Mouse (Mus musculus): Measurements from ENCODE around the gene Nol10. TPM values are rescaled to one million over a fixed set of nuclear protein-coding genes. Genes with fewer than 3 reads are reported as not detected.

Nol10 gene
- polyA plus RNA-seq, 1 experiment from 2014 or later = 22.2 TPM

DNA sequence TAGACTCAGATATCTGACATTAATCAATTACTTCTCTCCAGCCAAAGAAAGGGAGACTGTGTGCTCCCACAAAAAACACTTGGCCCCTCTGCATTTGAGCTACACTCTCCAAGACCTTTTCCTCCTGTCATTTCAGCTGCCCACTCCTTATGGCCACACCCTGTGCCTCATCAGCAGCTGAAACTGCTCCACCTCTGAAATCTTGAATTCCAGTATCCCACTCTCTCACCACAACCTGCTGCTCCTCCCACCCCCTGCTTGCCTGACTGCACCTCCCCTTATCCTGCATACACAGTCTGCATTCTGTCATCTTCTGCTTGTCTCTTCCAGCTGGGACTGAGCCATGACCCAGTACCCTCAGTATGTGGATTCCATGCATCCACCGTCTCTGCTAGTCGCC lies 9.9 kb upstream of the Nol10 start:
- H3K27me3 ChIP-seq = no peaks in the 10 kb centered on the region
- H3K4me3 ChIP-seq = no peak overlapping the region
- no peak overlapping the region for H3K27ac ChIP-seq (replicated peaks)
- no peaks in the 10 kb centered on the region for H3K4me1 ChIP-seq
- 80% methylated on average over 2 of the region's 2 CpGs for WGBS
- no peak overlapping the region for H3K9ac ChIP-seq (replicated peaks)
- no peak for ATAC-seq (replicated peaks)
- H3K4me2 ChIP-seq (replicated peaks) = no peak overlapping the region
- no peaks in the 10 kb centered on the region for H3K36me3 ChIP-seq
- H3K9me3 ChIP-seq = no peaks in the 10 kb centered on the region

DNA sequence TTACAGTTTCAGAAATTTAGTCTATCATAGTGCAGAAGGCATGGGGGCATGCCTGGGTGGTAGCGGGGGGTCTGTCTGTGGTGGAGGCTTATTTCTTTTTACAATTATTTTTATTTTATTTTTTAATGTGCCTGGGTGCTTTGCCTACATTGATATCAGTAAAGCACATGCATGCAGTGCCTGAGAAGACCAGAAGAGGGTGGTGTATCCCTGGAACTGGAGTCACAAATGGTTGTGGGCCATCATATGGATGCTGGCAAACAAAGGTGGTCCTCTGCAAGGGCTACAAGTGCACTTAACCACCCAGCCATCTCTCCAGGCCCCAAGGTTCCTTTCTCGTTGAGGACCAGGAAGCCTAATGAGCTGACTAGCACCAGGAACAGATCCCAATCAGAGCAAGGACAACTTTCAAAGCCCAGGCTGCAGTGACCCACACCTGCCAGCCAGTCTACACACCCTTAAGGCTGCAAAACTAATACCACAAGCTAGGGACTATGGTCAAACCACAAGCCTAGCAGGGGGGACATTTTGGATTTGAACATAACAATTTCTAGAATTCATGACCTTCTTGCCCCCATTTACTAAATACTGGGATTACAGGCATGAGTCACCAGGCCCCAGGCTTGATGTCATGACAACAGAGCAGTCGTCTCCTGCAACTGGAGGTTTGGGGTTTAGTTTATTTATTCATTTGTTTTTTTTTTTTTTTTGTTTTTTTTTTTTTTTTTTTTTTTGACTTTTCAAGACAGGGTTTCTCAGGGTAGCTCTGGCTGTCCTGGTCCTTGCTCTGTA lies 8.9 kb upstream of the Nol10 start:
- H3K9me3 ChIP-seq = no peaks in the 10 kb centered on the region
- no peaks in the 10 kb centered on the region for H3K27me3 ChIP-seq
- WGBS = 69% methylated on average over 3 of the region's 3 CpGs

DNA sequence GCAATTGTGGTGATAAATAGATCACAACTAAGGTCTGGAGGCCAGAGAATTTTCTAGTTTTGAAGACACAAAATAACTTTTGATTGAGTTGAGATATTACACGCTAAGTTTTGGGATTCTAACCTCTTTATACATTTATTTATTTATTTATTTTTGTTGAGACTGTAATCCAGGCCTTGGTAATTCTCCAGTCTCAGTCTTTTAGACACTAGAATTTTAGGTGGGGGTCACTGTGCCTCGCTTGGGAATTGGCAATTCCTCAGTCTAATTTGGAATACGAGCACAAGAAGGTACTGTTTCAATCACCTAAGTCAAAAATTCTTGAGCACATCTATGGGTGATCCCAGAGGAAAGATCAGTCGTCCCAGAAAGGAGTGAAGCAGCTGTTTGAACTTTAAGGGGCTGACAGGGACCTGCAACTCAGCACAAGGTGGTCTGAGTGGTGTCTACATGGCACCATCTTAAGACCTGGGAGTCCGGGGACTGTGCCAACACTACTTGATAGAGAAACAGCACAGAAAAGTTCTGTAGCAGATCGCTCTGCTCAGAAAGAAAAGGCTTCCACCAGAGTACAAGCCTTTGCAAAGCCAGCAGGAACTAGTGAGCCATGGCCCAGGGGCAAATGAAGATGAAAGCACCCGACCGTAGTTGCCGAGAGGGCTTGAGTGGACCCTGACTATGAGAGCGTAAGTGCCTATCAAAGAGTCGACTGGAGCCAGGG lies 771 bp upstream of the Nol10 start:
- Histone ChIP-seq H3K9ac (replicated peaks) (peak overlapping the region; percentile 69), H3K4me2 (replicated peaks) (peak overlapping the region; percentile 82), H3K4me3 (peak overlapping the region; percentile 88), H3K27ac (replicated peaks) (peak overlapping the region; percentile 56; the same call in 1 of the 2 replicates), H3K27me3 (no peaks in the 10 kb centered on the region), H3K4me1 (peaks cover 16% of the 10 kb centered on the region), H3K9me3 (no peaks in the 10 kb centered on the region), H3K36me3 (peaks cover 18% of the 10 kb centered on the region; the same call in 1 of the 2 replicates)
- ATAC-seq (replicated peaks) = peak; percentile 59
- WGBS = 35% methylated on average over 11 of the region's 11 CpGs

More for the DNA sequence above, 8.9 kb upstream of the Nol10 start:
- no peak for ATAC-seq (replicated peaks)
- H3K36me3 ChIP-seq = no peaks in the 10 kb centered on the region
- no peak overlapping the region for H3K4me3 ChIP-seq
- no peak overlapping the region for H3K9ac ChIP-seq (replicated peaks)
- H3K27ac ChIP-seq (replicated peaks) = no peak overlapping the region
- H3K4me1 ChIP-seq = no peaks in the 10 kb centered on the region
- no peak overlapping the region for H3K4me2 ChIP-seq (replicated peaks)

DNA sequence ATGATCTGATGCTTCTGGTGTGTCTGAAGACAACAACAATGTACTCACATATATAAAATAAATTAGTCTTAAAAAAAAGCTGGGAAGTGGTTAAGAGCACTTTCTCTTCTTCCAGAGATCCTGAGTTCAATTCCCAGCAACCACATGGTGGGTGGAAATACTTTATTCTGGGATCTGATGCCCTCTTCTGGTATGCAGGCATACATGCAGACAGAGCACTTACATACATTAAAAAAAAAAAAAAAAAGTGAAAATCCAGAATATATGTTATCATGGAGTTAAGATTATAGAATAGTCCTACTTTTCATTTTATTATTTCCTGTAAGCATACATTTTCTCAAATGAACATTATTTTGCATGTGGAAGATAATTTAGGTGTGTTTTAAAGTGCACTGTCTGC lies 1.8 kb downstream of the Nol10 start:
- Histone ChIP-seq H3K27me3 (no peaks in the 10 kb centered on the region), H3K27ac (replicated peaks) (no peak overlapping the region), H3K4me3 (no peak overlapping the region), H3K9ac (replicated peaks) (no peak overlapping the region), H3K36me3 (peaks cover 37% of the 10 kb centered on the region), H3K4me2 (replicated peaks) (no peak overlapping the region), H3K9me3 (no peaks in the 10 kb centered on the region), H3K4me1 (peaks cover 16% of the 10 kb centered on the region)
- ATAC-seq (replicated peaks) = no peak

DNA sequence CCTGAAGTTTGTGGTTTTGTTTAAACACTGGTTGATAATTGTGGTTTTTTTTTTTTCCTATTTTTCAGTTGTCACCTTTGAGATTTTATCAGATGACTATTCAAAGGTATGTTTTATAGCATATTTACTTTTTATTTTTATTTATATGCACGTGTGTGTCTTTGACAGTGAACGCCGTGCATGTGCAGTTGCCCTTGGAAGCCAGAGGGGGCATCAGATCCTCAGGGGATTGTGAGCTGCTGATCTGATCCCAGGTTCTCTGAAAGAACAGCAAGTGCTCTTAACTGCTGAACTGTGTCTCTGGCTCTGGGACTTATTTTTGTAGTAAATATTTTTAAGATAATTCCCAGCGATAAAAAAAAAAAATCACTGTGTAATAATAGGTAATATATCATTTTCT lies 8.6 kb downstream of the Nol10 start:
- no peak for ATAC-seq (replicated peaks)
- WGBS = 85% methylated on average over 4 of the region's 4 CpGs
- H3K36me3 ChIP-seq = peaks cover 78% of the 10 kb centered on the region
- no peak overlapping the region for H3K4me2 ChIP-seq (replicated peaks)
- H3K9me3 ChIP-seq = no peaks in the 10 kb centered on the region
- no peak overlapping the region for H3K4me3 ChIP-seq
- H3K27ac ChIP-seq (replicated peaks) = no peak overlapping the region
- H3K27me3 ChIP-seq = no peaks in the 10 kb centered on the region
- no peaks in the 10 kb centered on the region for H3K4me1 ChIP-seq
- H3K9ac ChIP-seq (replicated peaks) = no peak overlapping the region

DNA sequence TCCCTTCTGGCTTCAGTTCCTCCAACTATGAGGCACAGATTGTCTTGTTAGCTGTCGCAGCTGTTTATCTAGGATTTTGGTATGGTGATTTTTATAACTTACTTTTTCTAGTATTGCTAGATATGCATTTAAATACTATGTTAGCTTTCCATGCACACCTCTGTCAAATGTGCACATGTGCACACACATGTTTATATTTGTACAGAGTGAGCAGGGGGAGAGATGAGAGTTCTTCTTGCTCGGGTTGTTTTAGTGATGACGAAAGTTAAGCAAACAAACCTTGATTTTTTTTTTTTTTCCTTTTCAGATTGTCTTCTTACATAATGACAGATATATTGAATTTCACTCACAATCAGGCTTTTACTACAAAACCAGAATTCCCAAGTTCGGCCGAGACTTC lies 9.5 kb downstream of the Nol10 start:
- no peaks in the 10 kb centered on the region for H3K27me3 ChIP-seq
- H3K4me3 ChIP-seq = no peak overlapping the region
- no peak overlapping the region for H3K4me2 ChIP-seq (replicated peaks)
- no peaks in the 10 kb centered on the region for H3K9me3 ChIP-seq
- no peak overlapping the region for H3K9ac ChIP-seq (replicated peaks)
- peaks cover 81% of the 10 kb centered on the region for H3K36me3 ChIP-seq
- no peak for ATAC-seq (replicated peaks)
- H3K4me1 ChIP-seq = no peaks in the 10 kb centered on the region
- 97% methylated on average over 5 of the region's 5 CpGs for WGBS
- H3K27ac ChIP-seq (replicated peaks) = no peak overlapping the region

DNA sequence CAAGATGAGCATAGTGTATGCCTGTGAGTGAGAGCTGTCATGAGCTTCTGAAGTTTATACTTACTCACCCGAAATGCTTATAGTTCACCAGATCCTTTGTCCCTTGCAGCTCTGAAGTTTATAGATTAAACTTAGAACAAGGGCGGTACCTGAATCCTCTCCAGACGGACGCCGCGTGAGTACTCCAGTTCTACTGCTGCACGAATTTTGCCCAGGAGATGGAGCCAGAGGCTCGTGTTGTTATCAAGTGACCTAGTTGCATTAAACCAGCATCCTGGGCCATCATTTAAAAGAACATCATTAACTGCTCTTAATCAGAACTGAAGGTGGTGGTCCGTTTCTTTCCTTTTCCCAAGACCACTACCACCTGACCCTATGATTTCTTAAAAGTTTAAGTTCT lies 10.7 kb downstream of the Nol10 start:
- Histone ChIP-seq H3K4me3 (no peak overlapping the region), H3K27ac (replicated peaks) (no peak overlapping the region), H3K27me3 (no peaks in the 10 kb centered on the region), H3K36me3 (peaks cover 84% of the 10 kb centered on the region), H3K4me2 (replicated peaks) (no peak overlapping the region), H3K4me1 (no peaks in the 10 kb centered on the region), H3K9me3 (no peaks in the 10 kb centered on the region), H3K9ac (replicated peaks) (no peak overlapping the region)
- 87% methylated on average over 9 of the region's 9 CpGs for WGBS
- ATAC-seq (replicated peaks) = no peak

DNA sequence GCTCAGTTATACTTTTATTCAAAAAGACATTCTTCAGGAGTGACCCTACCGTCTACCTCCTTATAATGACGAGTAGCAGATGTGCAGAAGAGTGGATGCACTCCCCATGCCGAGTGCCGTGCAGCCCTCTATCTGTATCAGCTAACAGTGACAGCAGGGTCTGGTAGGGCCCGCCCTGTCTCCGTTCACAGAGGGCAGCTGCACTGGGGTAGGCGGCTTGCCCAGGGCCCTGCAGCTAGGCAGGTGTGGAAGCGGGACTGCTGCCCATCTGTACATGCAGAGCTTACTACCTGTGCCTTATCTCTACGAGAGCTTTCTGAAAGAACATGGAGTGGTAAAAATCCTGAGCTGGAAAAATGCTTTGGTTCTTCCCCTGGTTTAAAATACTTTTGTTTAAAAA lies 11.8 kb downstream of the Nol10 start:
- H3K9me3 ChIP-seq = no peaks in the 10 kb centered on the region
- H3K4me3 ChIP-seq = no peak overlapping the region
- no peak for ATAC-seq (replicated peaks)
- no peak overlapping the region for H3K9ac ChIP-seq (replicated peaks)
- no peaks in the 10 kb centered on the region for H3K27me3 ChIP-seq
- H3K36me3 ChIP-seq = peaks cover 83% of the 10 kb centered on the region
- 34% methylated on average over 9 of the region's 9 CpGs for WGBS
- no peak overlapping the region for H3K27ac ChIP-seq (replicated peaks)
- H3K4me1 ChIP-seq = no peaks in the 10 kb centered on the region
- no peak overlapping the region for H3K4me2 ChIP-seq (replicated peaks)

DNA sequence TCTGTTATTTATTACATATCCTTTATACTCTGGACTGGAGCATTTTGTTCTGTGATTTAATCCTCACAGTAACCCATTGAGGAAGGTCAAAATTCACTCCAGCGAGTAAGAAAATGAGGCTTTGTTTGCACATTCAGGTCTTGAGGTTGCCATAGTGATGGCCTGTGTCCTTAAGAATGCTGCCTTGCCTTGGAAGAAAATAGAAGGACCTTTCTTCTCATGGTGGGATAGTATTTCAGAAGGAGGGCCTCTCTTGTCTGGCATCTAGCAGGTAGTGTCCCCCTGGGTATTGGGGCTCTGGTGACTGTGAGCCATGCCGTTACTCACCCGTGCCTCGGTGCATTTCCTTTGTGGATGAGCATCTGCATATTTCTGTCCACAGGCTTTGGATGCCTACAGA lies 12.4 kb downstream of the Nol10 start:
- H3K9ac ChIP-seq (replicated peaks) = no peak overlapping the region
- H3K4me1 ChIP-seq = no peaks in the 10 kb centered on the region
- no peaks in the 10 kb centered on the region for H3K27me3 ChIP-seq
- no peak overlapping the region for H3K4me2 ChIP-seq (replicated peaks)
- 12% methylated on average over 4 of the region's 4 CpGs for WGBS
- no peaks in the 10 kb centered on the region for H3K9me3 ChIP-seq
- no peak for ATAC-seq (replicated peaks)
- H3K27ac ChIP-seq (replicated peaks) = no peak overlapping the region
- H3K36me3 ChIP-seq = peaks cover 83% of the 10 kb centered on the region
- no peak overlapping the region for H3K4me3 ChIP-seq

DNA sequence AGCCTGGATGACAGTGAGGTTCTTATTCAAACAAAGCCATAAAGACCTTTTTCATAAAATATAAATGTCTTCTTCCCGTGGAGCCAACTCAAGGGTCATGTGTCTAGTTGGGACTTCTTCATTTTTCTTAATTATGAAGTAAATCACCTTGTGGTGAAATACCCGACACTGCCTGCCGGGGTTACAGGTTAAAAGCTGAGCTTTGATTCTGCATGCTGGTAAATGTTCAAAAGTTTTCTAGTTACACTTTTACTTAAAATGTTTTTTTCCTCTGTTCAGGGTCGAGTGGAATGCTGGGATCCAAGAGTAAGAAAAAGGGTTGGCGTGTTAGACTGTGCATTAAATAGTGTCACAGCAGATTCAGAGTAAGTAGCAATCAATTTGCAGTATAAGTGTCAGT lies 14.1 kb downstream of the Nol10 start:
- Histone ChIP-seq H3K9ac (replicated peaks) (no peak overlapping the region), H3K27me3 (no peaks in the 10 kb centered on the region), H3K4me2 (replicated peaks) (no peak overlapping the region), H3K4me1 (no peaks in the 10 kb centered on the region), H3K9me3 (no peaks in the 10 kb centered on the region), H3K27ac (replicated peaks) (no peak overlapping the region), H3K36me3 (peaks cover 73% of the 10 kb centered on the region), H3K4me3 (no peak overlapping the region)
- 94% methylated on average over 5 of the region's 5 CpGs for WGBS
- ATAC-seq (replicated peaks) = no peak

DNA sequence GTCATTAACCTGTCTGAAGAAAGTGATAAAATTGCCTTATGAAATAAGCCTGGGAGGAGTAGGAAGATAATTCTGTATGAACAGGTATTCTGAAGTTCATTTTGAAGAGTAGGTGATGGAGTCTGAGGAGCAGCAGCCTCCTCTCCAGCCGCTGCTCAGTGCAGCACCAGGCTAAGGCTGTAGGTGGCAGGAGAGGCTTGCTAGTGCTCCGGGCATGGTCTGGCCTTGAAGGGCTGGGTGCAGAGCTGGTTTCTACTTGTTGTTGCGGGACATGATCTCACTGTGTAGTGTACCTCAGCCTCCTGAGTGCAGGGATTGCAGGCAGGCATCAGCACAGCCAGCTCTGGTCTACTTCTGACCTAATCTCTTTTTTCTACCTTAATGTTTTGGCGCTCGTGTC lies 18.7 kb downstream of the Nol10 start:
- no peak overlapping the region for H3K9ac ChIP-seq (replicated peaks)
- ATAC-seq (replicated peaks) = peak; percentile 80
- no peak overlapping the region for H3K27ac ChIP-seq (replicated peaks)
- no peaks in the 10 kb centered on the region for H3K9me3 ChIP-seq
- 77% methylated on average over 5 of the region's 5 CpGs for WGBS
- no peak overlapping the region for H3K4me3 ChIP-seq
- H3K4me1 ChIP-seq = no peaks in the 10 kb centered on the region
- peaks cover 70% of the 10 kb centered on the region for H3K36me3 ChIP-seq
- H3K27me3 ChIP-seq = no peaks in the 10 kb centered on the region
- no peak overlapping the region for H3K4me2 ChIP-seq (replicated peaks)

DNA sequence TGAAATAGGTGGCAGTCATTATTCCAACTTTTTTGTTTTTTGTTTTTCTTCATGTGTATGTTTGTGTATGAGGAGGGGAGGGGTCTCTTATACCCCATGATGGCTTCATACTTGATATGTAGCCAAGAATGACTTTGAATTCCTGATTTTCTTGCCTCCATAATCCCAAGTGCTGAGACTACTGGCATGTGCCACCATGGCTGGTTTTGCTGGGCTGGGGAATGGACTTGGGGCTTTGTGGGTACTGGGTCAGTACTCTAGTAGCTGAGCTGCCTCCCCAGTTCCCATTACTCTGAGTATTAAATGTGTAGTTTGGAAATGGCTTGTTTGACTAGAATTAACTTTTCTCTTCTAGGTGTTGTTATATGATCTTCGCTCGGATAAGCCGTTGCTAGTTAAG lies 20.9 kb downstream of the Nol10 start:
- no peak overlapping the region for H3K4me2 ChIP-seq (replicated peaks)
- WGBS = 97% methylated on average over 3 of the region's 3 CpGs
- no peak overlapping the region for H3K9ac ChIP-seq (replicated peaks)
- peaks cover 69% of the 10 kb centered on the region for H3K36me3 ChIP-seq
- no peak overlapping the region for H3K27ac ChIP-seq (replicated peaks)
- no peak overlapping the region for H3K4me3 ChIP-seq
- no peaks in the 10 kb centered on the region for H3K27me3 ChIP-seq
- no peak for ATAC-seq (replicated peaks)
- no peaks in the 10 kb centered on the region for H3K9me3 ChIP-seq
- no peaks in the 10 kb centered on the region for H3K4me1 ChIP-seq
